Mouse (Mus musculus) megakaryocyte, embryonic 14.5 days (primary cell): Measurements from ENCODE around the gene Tpm1. TPM values are rescaled to one million over a fixed set of nuclear protein-coding genes. Genes with fewer than 3 reads are reported as not detected.
A peak's percentile ranks its signal among the peaks of the same experiment; 100 is the strongest.

ENCODE experiments used
- H3K27me3 ChIP-seq: replicated peaks from 2 replicates; pipeline ENCODE3; 2012; ENCODE audit warnings: inconsistent platforms
- H3K36me3 ChIP-seq: replicated peaks from 2 replicates; pipeline ENCODE3; 2012; ENCODE audit warnings: low read length, inconsistent platforms, mixed read lengths
- H3K4me1 ChIP-seq: 2 replicates; pipeline ENCODE4 v1.6.1; 2012; ENCODE audit warnings: inconsistent platforms
- H3K4me3 ChIP-seq: replicated peaks from 2 replicates; pipeline ENCODE3; 2012; ENCODE audit warnings: moderate library complexity, mild to moderate bottlenecking, inconsistent platforms
- H3K9me3 ChIP-seq: 2 replicates; pipeline ENCODE4 v1.6.1; 2012; ENCODE audit warnings: inconsistent platforms
- FLI1 ChIP-seq: IDR thresholded peaks from 2 replicates; pipeline ENCODE4 v1.6.1; 2012; ENCODE audit warnings: low read length, inconsistent platforms, mixed read lengths
- GATA1 ChIP-seq: IDR thresholded peaks from 3 replicates; pipeline ENCODE4 v1.6.1; 2012; ENCODE audit warnings: mixed read lengths, low read length, inconsistent platforms, borderline replicate concordance
- polyA plus RNA-seq: library from polyadenylated mRNA; stranded (reverse); fragments of >175 nt; gene quantifications from 2 replicates; pipeline ENCODE4 v1.2.3, GENCODE M21; 2012; ENCODE audit warnings: low replicate concordance; ENCODE audit not compliant: insufficient read depth

Gene Tpm1
- polyA plus RNA-seq, 1 experiment, result 240 TPM

- TF ChIP-seq GATA1, result no peak
- TF ChIP-seq FLI1, result no peak
- peaks cover 57% of the 10 kb centered on the region for H3K4me1 ChIP-seq
- peaks cover 64% of the 10 kb centered on the region for H3K27me3 ChIP-seq
- H3K9me3 ChIP-seq, result no peaks in the 10 kb centered on the region
- H3K36me3 ChIP-seq, result no peaks in the 10 kb centered on the region
- H3K4me3 ChIP-seq, result peak overlapping the region; percentile 93
Measured at GRCm38 (mm10) chr9:67047606-67048482, 1.4 kb downstream of the Tpm1 start.

DNA sequence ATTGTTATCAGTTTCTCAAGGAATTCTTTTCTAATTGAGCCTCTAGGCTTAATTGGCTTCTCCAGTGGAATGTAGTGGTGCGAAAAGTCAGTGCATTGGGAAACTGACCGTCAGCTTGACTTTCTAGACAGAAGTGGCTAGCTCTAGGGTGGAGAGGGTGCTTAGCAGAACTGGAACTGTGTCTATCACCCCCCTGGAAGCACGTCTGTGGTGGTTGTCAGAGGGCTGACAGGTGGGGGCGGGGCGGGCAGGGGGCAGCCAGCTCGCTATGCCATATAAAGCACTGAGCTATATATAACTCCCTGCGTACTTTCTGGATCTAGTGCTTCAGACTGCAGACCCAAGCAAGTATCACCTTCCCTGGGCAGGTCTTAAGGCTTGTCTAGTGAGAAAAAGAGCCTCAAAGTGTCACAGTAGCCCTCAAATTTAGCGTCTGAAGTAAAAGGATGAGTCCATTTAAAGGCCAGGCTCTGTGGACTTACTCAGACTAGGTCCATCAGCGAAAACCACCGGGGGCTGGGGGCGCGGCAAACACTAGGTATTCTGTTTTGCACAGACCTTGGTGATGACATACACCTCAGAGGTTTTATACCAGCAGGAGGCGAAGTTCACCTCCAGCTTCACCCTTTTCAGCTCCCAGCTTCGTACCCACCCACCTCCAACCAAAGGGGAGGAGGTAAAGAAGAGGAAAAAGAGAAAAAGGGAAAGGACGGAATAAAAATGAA lies 2.2 kb downstream of the Tpm1 start:
- no peaks in the 10 kb centered on the region for H3K9me3 ChIP-seq
- TF ChIP-seq FLI1 (no peak), GATA1 (no peak)
- H3K36me3 ChIP-seq, result peaks cover under 1% of the 10 kb centered on the region
- H3K4me3 ChIP-seq, result peak overlapping the region; percentile 93
- H3K27me3 ChIP-seq, result peaks cover 56% of the 10 kb centered on the region
- peaks cover 57% of the 10 kb centered on the region for H3K4me1 ChIP-seq

DNA sequence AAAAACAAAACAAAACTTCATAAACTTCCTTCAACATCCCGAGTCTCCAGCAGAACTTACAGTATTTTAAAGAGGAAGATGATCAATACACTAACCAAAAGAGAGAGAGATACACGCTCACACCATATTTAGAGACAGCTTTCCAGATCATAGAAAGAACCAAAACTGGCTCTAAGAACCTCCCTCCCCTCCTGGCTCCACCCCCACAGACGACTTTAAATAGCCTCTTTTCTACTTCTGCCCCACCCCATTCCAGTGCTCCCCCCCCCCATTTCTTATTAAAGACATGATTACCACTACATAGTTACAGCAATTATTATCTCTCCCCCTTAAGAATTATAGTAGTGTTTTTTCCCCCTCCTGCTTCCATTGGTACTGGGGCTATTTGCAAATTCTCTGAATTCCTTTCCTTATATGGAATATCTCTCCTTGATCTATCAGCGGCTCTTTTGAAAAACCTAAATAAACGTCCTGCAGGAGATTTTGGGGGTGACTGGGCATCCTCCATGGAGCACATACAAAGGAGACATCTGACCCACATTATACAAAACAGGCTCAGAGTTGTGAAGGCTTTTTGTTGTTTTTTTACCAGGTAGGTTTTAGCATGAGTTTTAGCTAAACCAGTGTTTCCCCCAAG lies 3.1 kb downstream of the Tpm1 start:
- Histone ChIP-seq H3K9me3 (no peaks in the 10 kb centered on the region), H3K4me1 (peaks cover 59% of the 10 kb centered on the region), H3K36me3 (peaks cover 8% of the 10 kb centered on the region), H3K4me3 (no peak overlapping the region), H3K27me3 (peaks cover 47% of the 10 kb centered on the region)
- TF ChIP-seq GATA1 (no peak), FLI1 (no peak)

- Histone ChIP-seq H3K27me3 (peaks cover 39% of the 10 kb centered on the region), H3K9me3 (no peaks in the 10 kb centered on the region), H3K4me1 (peaks cover 67% of the 10 kb centered on the region), H3K4me3 (peak overlapping the region; percentile 77), H3K36me3 (peaks cover 16% of the 10 kb centered on the region)
- TF ChIP-seq FLI1 (no peak), GATA1 (no peak)
Measured at GRCm38 (mm10) chr9:67045306-67045675, 3.9 kb downstream of the Tpm1 start.

- Histone ChIP-seq H3K36me3 (peaks cover 21% of the 10 kb centered on the region), H3K9me3 (no peaks in the 10 kb centered on the region), H3K4me1 (peaks cover 73% of the 10 kb centered on the region), H3K4me3 (peak overlapping the region; percentile 96), H3K27me3 (peaks cover 36% of the 10 kb centered on the region)
- TF ChIP-seq GATA1, result no peak
- TF ChIP-seq FLI1, result no peak
Measured at GRCm38 (mm10) chr9:67044551-67045305, 4.5 kb downstream of the Tpm1 start.

DNA sequence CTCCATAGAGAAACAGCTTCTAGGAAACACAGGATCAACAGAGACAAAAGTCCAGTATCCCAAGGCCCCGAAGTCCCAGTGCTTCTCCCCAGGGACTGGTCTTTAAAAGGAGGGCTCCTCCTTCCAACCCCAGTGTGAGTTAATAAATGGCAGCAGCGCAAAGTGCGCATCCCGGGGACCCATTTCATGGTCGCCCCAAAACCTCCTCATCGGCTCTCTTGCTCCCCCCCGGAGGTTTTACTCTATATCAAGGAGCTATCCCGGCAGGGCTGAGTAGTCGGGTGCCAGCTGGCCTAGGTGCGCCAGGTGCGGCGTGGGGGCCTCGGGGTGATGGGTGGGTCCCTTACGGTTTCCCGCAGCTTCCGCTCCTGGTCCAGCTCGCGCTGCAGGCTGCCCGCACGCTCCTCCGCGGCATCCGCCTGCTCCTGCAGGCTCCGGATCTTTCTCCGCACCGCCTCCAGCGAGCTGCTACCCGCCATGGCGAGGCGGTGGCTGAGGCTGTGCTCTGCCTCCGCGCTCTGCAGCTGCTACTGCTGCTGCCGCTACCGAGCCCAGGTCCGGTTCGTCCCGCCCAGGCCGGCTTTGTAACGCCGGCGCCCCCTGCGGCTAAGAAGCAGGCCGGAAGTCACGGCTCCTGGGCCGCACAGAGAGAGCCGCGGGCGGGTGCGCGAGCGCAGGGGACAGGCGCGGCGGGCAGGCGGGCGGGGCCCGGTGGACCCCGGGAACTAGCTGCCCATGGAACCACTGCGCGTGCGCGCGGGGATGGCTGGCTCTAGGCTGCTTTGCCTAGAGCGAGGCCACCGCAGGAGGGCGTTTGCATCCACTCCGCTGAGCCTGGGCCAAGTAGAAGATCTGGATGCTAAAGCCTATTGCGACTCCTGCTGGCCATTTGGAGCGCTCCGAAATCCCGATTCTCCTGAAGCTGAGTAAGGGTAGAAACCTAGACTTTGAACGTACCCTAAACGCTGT lies 5.7 kb downstream of the Tpm1 start:
- H3K36me3 ChIP-seq, result peaks cover 33% of the 10 kb centered on the region
- no peaks in the 10 kb centered on the region for H3K9me3 ChIP-seq
- H3K4me1 ChIP-seq, result peaks cover 73% of the 10 kb centered on the region
- H3K4me3 ChIP-seq, result peak overlapping the region; percentile 96
- H3K27me3 ChIP-seq, result peaks cover 24% of the 10 kb centered on the region
- peak; percentile 33; the same call in 1 of the 2 replicates for TF ChIP-seq FLI1
- TF ChIP-seq GATA1, result no peak

GRCm38 (mm10) chr9:67042813-67043207 lies 6.4 kb downstream of the Tpm1 start:
- Histone ChIP-seq H3K4me3 (peak overlapping the region; percentile 96), H3K36me3 (peaks cover 38% of the 10 kb centered on the region), H3K4me1 (peaks cover 73% of the 10 kb centered on the region), H3K27me3 (peaks cover 17% of the 10 kb centered on the region), H3K9me3 (no peaks in the 10 kb centered on the region)
- TF ChIP-seq GATA1 (no peak), FLI1 (no peak)
